Mouse (Mus musculus): ENCODE measurements around the gene Tent4b. TPM values are rescaled to one million over a fixed set of nuclear protein-coding genes. Genes with fewer than 3 reads are reported as not detected.
"Not testable (repeated sequence)": the region's sequence is repeated elsewhere in the genome, so short reads cannot be mapped to it uniquely, and the experiment has no call there.

Gene Tent4b
- polyA plus RNA-seq, 1 experiment from 2014 or later = 16.0 TPM

DNA sequence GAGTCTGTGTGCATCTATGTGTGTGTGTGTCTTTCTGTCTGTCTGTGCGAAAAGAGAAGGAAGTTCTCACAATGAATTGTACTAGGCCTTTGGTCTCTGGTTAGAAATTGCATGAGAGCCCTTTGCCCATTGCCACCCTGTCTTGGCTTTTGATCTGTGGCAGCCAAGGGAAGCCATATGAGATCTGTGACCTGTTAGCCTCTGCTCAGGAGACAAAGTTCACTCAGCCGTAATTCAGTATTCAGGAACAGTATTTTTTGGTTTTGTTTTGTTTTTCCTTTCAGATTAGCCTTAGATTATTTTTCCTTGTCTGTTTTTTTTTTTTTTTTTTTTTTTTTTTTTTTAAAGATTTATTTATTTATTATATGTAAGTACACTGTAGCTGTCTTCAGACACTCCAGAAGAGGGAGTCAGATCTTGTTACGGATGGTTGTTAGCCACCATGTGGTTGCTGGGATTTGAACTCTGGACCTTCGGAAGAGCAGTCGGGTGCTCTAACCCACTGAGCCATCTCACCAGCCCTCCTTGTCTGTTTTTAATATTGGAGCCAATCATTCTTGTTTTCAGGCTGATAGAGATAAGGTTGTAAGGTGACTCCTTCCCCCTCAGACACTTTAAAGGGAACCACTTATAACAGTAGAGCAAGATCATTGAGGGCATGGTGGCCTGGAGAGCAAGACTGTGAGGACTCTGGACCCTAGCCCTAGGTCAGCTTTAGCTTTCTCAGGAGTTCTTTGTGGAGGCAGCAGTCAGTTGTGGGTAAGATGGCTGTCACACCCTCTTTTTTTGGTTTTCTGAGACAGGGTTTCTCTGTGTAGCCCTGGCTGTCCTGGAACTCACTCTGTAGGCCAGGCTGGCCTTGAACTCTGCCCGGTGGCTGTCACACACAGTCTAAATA lies 11.2 kb downstream of the Tent4b start:
- H3K36me3 ChIP-seq (ENCODE audit: control insufficient read depth, insufficient read depth, low read length); ATAC-seq (ENCODE audit: low FRiP score, low TSS enrichment); H3K4me1 ChIP-seq (ENCODE audit: control insufficient read depth, insufficient read depth, low read length); DNase-seq; H3K27me3 ChIP-seq (ENCODE audit: control insufficient read depth, insufficient read depth, low read length); H3K9ac ChIP-seq (replicated peaks; ENCODE audit: low read length); H3K4me2 ChIP-seq (ENCODE audit: low read length); H3K9me3 ChIP-seq (ENCODE audit: control insufficient read depth, low read length); H3K4me3 ChIP-seq (replicated peaks; ENCODE audit: low read depth, low read length); H3K27ac ChIP-seq (replicated peaks; ENCODE audit: low read depth, low read length): not testable (repeated sequence)
- WGBS = 94% methylated on average over 5 of the region's 6 CpGs

GRCm38 (mm10) chr8:88221353-88221752 lies 22.3 kb downstream of the Tent4b start:
- no peak for ATAC-seq (ENCODE audit: low FRiP score, low TSS enrichment)
- Histone ChIP-seq H3K9ac (replicated peaks; ENCODE audit: low read length) (no peak overlapping the region), H3K27me3 (ENCODE audit: control insufficient read depth, insufficient read depth, low read length) (no peaks in the 10 kb centered on the region), H3K4me3 (replicated peaks; ENCODE audit: low read depth, low read length) (no peak overlapping the region), H3K9me3 (ENCODE audit: control insufficient read depth, low read length) (no peaks in the 10 kb centered on the region), H3K36me3 (ENCODE audit: control insufficient read depth, insufficient read depth, low read length) (no peaks in the 10 kb centered on the region), H3K4me2 (ENCODE audit: low read length) (no peak overlapping the region), H3K4me1 (ENCODE audit: control insufficient read depth, insufficient read depth, low read length) (peaks cover 15% of the 10 kb centered on the region), H3K27ac (replicated peaks; ENCODE audit: low read depth, low read length) (no peak overlapping the region)
- no peak for DNase-seq
- WGBS = 71% methylated on average over 4 of the region's 4 CpGs

DNA sequence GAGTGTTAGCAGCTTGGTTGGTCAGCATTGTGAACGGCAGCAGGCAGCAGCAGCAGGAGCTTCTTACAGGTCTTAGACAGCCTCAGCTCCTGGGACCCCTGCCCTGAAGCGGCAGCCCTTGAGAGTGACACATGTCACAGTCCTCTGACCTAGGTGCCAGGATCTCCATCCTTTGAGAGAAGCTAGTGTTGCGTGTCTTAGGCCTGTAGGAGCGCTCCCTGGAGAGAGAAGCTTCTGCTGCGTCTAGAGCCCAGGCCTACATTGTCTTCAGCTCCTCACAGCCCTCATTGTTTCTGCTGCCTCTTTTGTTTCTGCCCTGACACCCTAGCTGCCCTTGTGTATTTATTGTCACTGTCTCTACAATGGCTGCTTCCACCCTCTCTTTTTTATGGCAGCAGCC lies 26.3 kb downstream of the Tent4b start:
- peaks cover 22% of the 10 kb centered on the region for H3K4me1 ChIP-seq (ENCODE audit: control insufficient read depth, insufficient read depth, low read length)
- no peak for ATAC-seq (ENCODE audit: low FRiP score, low TSS enrichment)
- H3K4me3 ChIP-seq (replicated peaks; ENCODE audit: low read depth, low read length) = no peak overlapping the region
- 6% methylated on average over 5 of the region's 5 CpGs for WGBS
- H3K9me3 ChIP-seq (ENCODE audit: control insufficient read depth, low read length) = no peaks in the 10 kb centered on the region
- peak; percentile 29 for DNase-seq
- H3K27ac ChIP-seq (replicated peaks; ENCODE audit: low read depth, low read length) = peak overlapping the region; percentile 66
- H3K4me2 ChIP-seq (ENCODE audit: low read length) = no peak overlapping the region
- peak overlapping the region; percentile 26; the same call in 1 of the 2 replicates for H3K9ac ChIP-seq (replicated peaks; ENCODE audit: low read length)
- no peaks in the 10 kb centered on the region for H3K27me3 ChIP-seq (ENCODE audit: control insufficient read depth, insufficient read depth, low read length)
- no peaks in the 10 kb centered on the region for H3K36me3 ChIP-seq (ENCODE audit: control insufficient read depth, insufficient read depth, low read length)

- 68% methylated on average over 6 of the region's 6 CpGs for WGBS
- Histone ChIP-seq H3K9me3 (ENCODE audit: control insufficient read depth, low read length) (no peaks in the 10 kb centered on the region), H3K36me3 (ENCODE audit: control insufficient read depth, insufficient read depth, low read length) (no peaks in the 10 kb centered on the region), H3K4me1 (ENCODE audit: control insufficient read depth, insufficient read depth, low read length) (peaks cover 22% of the 10 kb centered on the region), H3K4me2 (ENCODE audit: low read length) (no peak overlapping the region), H3K9ac (replicated peaks; ENCODE audit: low read length) (no peak overlapping the region), H3K27ac (replicated peaks; ENCODE audit: low read depth, low read length) (no peak overlapping the region), H3K27me3 (ENCODE audit: control insufficient read depth, insufficient read depth, low read length) (no peaks in the 10 kb centered on the region), H3K4me3 (replicated peaks; ENCODE audit: low read depth, low read length) (no peak overlapping the region)
- DNase-seq (peak; percentile 12), ATAC-seq (ENCODE audit: low FRiP score, low TSS enrichment) (no peak)
Observed at GRCm38 (mm10) chr8:88227851-88228250, 28.8 kb downstream of the Tent4b start.

DNA sequence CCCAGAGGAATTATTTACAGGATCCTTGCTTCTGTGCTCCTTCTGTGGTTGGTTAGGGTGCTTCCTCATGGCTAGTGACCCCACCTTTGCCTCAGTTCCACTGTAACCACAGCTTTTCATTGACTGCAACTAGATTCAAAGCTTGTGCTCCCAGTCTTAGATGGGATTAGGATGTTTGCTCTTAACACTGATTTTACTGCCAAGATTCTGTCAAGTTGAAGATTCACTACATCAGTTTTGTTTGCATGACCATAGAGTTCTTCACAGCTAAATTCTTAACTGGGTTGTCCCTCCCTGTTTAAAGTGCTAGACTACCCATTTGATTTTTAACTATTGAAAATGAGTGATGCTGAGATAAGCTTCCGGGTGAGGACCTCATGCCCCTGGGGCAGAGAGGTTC lies 29.3 kb downstream of the Tent4b start:
- no peak overlapping the region for H3K4me2 ChIP-seq (ENCODE audit: low read length)
- H3K36me3 ChIP-seq (ENCODE audit: control insufficient read depth, insufficient read depth, low read length) = no peaks in the 10 kb centered on the region
- DNase-seq (peak; percentile 19), ATAC-seq (ENCODE audit: low FRiP score, low TSS enrichment) (no peak)
- H3K27ac ChIP-seq (replicated peaks; ENCODE audit: low read depth, low read length) = no peak overlapping the region
- H3K4me1 ChIP-seq (ENCODE audit: control insufficient read depth, insufficient read depth, low read length) = peaks cover 22% of the 10 kb centered on the region
- H3K27me3 ChIP-seq (ENCODE audit: control insufficient read depth, insufficient read depth, low read length) = no peaks in the 10 kb centered on the region
- no peak overlapping the region for H3K4me3 ChIP-seq (replicated peaks; ENCODE audit: low read depth, low read length)
- H3K9ac ChIP-seq (replicated peaks; ENCODE audit: low read length) = no peak overlapping the region
- WGBS = 66% methylated on average over 1 of the region's 1 CpGs
- H3K9me3 ChIP-seq (ENCODE audit: control insufficient read depth, low read length) = no peaks in the 10 kb centered on the region

GRCm38 (mm10) chr8:88228800-88229199 lies 29.8 kb downstream of the Tent4b start:
- H3K27me3 ChIP-seq (ENCODE audit: control insufficient read depth, insufficient read depth, low read length) = no peaks in the 10 kb centered on the region
- H3K9me3 ChIP-seq (ENCODE audit: control insufficient read depth, low read length) = no peaks in the 10 kb centered on the region
- H3K4me1 ChIP-seq (ENCODE audit: control insufficient read depth, insufficient read depth, low read length) = peaks cover 22% of the 10 kb centered on the region
- H3K4me2 ChIP-seq (ENCODE audit: low read length) = no peak overlapping the region
- DNase-seq = no peak
- no peak for ATAC-seq (ENCODE audit: low FRiP score, low TSS enrichment)
- WGBS = 100% methylated on average over 1 of the region's 1 CpGs
- no peak overlapping the region for H3K4me3 ChIP-seq (replicated peaks; ENCODE audit: low read depth, low read length)
- no peaks in the 10 kb centered on the region for H3K36me3 ChIP-seq (ENCODE audit: control insufficient read depth, insufficient read depth, low read length)
- H3K27ac ChIP-seq (replicated peaks; ENCODE audit: low read depth, low read length) = no peak overlapping the region
- no peak overlapping the region for H3K9ac ChIP-seq (replicated peaks; ENCODE audit: low read length)

- no peak overlapping the region for H3K4me2 ChIP-seq (ENCODE audit: low read length)
- H3K4me1 ChIP-seq (ENCODE audit: control insufficient read depth, insufficient read depth, low read length) = no peaks in the 10 kb centered on the region
- H3K4me3 ChIP-seq (replicated peaks; ENCODE audit: low read depth, low read length) = no peak overlapping the region
- H3K27ac ChIP-seq (replicated peaks; ENCODE audit: low read depth, low read length) = no peak overlapping the region
- H3K27me3 ChIP-seq (ENCODE audit: control insufficient read depth, insufficient read depth, low read length) = no peaks in the 10 kb centered on the region
- H3K9me3 ChIP-seq (ENCODE audit: control insufficient read depth, low read length) = no peaks in the 10 kb centered on the region
- no peak for DNase-seq
- WGBS = 55% methylated on average over 2 of the region's 2 CpGs
- no peaks in the 10 kb centered on the region for H3K36me3 ChIP-seq (ENCODE audit: control insufficient read depth, insufficient read depth, low read length)
- no peak for ATAC-seq (ENCODE audit: low FRiP score, low TSS enrichment)
- no peak overlapping the region for H3K9ac ChIP-seq (replicated peaks; ENCODE audit: low read length)
Observed at GRCm38 (mm10) chr8:88236666-88237065, 37.7 kb downstream of the Tent4b start.

DNA sequence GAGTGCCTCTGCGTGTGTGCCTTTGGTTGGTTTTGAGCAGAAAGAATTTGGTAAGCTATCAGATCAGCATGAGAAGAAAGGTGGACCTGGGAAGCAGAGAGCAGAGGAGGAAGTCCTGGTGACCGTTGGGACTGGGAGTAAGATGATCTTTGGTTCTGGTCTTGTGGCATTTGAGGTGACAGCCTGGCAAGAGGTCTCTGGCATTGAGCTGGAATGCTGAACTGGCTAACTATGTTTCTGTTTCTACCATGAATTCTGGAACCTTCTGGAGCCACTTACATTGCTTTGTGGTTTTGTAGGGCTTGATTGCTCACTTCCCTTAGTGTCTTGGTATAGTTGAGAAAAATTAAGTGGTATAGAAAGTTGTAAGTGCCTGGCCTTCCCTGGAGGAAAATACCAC lies 38.6 kb downstream of the Tent4b start:
- H3K27ac ChIP-seq (replicated peaks; ENCODE audit: low read depth, low read length) = no peak overlapping the region
- no peak overlapping the region for H3K4me2 ChIP-seq (ENCODE audit: low read length)
- no peaks in the 10 kb centered on the region for H3K4me1 ChIP-seq (ENCODE audit: control insufficient read depth, insufficient read depth, low read length)
- H3K27me3 ChIP-seq (ENCODE audit: control insufficient read depth, insufficient read depth, low read length) = no peaks in the 10 kb centered on the region
- no peak for DNase-seq
- no peak overlapping the region for H3K4me3 ChIP-seq (replicated peaks; ENCODE audit: low read depth, low read length)
- H3K9me3 ChIP-seq (ENCODE audit: control insufficient read depth, low read length) = no peaks in the 10 kb centered on the region
- whole genome bisulfite sequencing = 86% methylated on average over 2 of the region's 2 CpGs
- no peaks in the 10 kb centered on the region for H3K36me3 ChIP-seq (ENCODE audit: control insufficient read depth, insufficient read depth, low read length)
- no peak overlapping the region for H3K9ac ChIP-seq (replicated peaks; ENCODE audit: low read length)
- ATAC-seq (ENCODE audit: low FRiP score, low TSS enrichment) = no peak

GRCm38 (mm10) chr8:88239277-88239676 lies 40.3 kb downstream of the Tent4b start:
- WGBS = 91% methylated on average over 5 of the region's 5 CpGs
- Histone ChIP-seq H3K9me3 (ENCODE audit: control insufficient read depth, low read length) (no peaks in the 10 kb centered on the region), H3K4me3 (replicated peaks; ENCODE audit: low read depth, low read length) (no peak overlapping the region), H3K36me3 (ENCODE audit: control insufficient read depth, insufficient read depth, low read length) (peaks cover 4% of the 10 kb centered on the region; the same call in 1 of the 2 replicates), H3K4me1 (ENCODE audit: control insufficient read depth, insufficient read depth, low read length) (no peaks in the 10 kb centered on the region), H3K27me3 (ENCODE audit: control insufficient read depth, insufficient read depth, low read length) (no peaks in the 10 kb centered on the region), H3K4me2 (ENCODE audit: low read length) (no peak overlapping the region), H3K27ac (replicated peaks; ENCODE audit: low read depth, low read length) (no peak overlapping the region), H3K9ac (replicated peaks; ENCODE audit: low read length) (no peak overlapping the region)
- DNase-seq (no peak), ATAC-seq (ENCODE audit: low FRiP score, low TSS enrichment) (no peak)
